Mouse (Mus musculus) cerebellum, adult 2 months (tissue): Measurements from ENCODE around the gene Prss42. TPM values are rescaled to one million over a fixed set of nuclear protein-coding genes. Genes with fewer than 3 reads are reported as not detected.
"Not testable (repeated sequence)": the region's sequence is repeated elsewhere in the genome, so short reads cannot be mapped to it uniquely, and the experiment has no call there.

Experiments
- DNase-seq, 2 experiments: peaks; one replicate each; pipeline ENCODE4 v3.0.0; 2021
- H3K27ac ChIP-seq: fragments of 200-500 bp; 2 replicates; pipeline ENCODE4 v1.5.1; 2012; ENCODE audit warnings: low read length, control low read depth, inconsistent platforms; ENCODE audit not compliant: insufficient read depth
- H3K27me3 ChIP-seq: fragments of 200-500 bp; 2 replicates; pipeline ENCODE4 v1.6.1; 2012; ENCODE audit warnings: inconsistent platforms, mild to moderate bottlenecking, low read length, moderate library complexity; ENCODE audit not compliant: control insufficient read depth, insufficient read depth
- H3K4me1 ChIP-seq: fragments of 200-500 bp; 2 replicates; pipeline ENCODE4 v1.6.1; 2011; ENCODE audit warnings: low read length; ENCODE audit not compliant: control insufficient read depth, insufficient read depth
- H3K4me3 ChIP-seq: fragments of 200-500 bp; replicated peaks from 2 replicates; pipeline ENCODE3; 2011; ENCODE audit warnings: mild to moderate bottlenecking, low read depth, low read length, control low read depth; ENCODE audit not compliant: insufficient read depth
- CTCF ChIP-seq: fragments of 200-500 bp; IDR thresholded peaks from 2 replicates; pipeline ENCODE4 v1.5.1; 2011; ENCODE audit warnings: low read depth, mild to moderate bottlenecking, control low read depth, low read length, moderate library complexity, borderline replicate concordance; ENCODE audit not compliant: insufficient read depth
- POLR2A ChIP-seq: fragments of 200-500 bp; IDR thresholded peaks from 2 replicates; pipeline ENCODE4 v1.6.1; 2011; ENCODE audit warnings: low read length, control low read depth, borderline replicate concordance; ENCODE audit not compliant: insufficient read depth
- WGBS: fragments of 180-500 bp; shearing (Covaris S2); methylation state at CpG from one replicate; pipeline ENCODE4 v1.1.7; 2018; 5-methylcytosine and 5-hydroxymethylcytosine counted together
- polyA plus RNA-seq: library from polyadenylated mRNA; depleted of rRNA; stranded (reverse); fragments of >200 nt; gene quantifications from 2 replicates; pipeline ENCODE4 v1.2.3, GENCODE M21; 2012

Gene Prss42
- polyA plus RNA-seq, 1 experiment = not detected

DNA sequence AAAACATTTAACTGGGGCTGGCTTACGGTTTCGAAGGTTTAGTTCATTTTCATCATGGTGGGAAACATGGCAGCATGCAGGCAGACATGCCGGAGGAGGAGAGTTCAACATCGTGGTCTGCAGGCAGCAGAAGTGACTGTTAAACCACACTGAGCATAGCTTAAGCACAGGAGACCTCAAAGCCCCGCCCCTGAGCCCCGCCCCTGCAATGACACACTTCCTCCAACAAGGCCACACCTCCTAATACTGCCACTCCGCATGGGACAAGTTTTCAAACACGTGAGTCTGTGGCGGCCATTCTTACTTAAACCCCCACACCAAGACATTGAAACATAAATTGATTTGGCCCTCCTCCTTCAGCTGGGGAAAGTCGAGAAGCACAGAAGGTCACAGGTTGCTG is 953 bp upstream of the Prss42 start:
- no peak overlapping the region for H3K27ac ChIP-seq
- TF ChIP-seq CTCF = no peak
- no peak for TF ChIP-seq POLR2A
- 87% methylated on average over 10 of the region's 10 CpGs for WGBS
- H3K27me3 ChIP-seq = no peaks in the 10 kb centered on the region
- no peak overlapping the region for H3K4me3 ChIP-seq
- DNase-seq = no peak
- no peaks in the 10 kb centered on the region for H3K4me1 ChIP-seq

DNA sequence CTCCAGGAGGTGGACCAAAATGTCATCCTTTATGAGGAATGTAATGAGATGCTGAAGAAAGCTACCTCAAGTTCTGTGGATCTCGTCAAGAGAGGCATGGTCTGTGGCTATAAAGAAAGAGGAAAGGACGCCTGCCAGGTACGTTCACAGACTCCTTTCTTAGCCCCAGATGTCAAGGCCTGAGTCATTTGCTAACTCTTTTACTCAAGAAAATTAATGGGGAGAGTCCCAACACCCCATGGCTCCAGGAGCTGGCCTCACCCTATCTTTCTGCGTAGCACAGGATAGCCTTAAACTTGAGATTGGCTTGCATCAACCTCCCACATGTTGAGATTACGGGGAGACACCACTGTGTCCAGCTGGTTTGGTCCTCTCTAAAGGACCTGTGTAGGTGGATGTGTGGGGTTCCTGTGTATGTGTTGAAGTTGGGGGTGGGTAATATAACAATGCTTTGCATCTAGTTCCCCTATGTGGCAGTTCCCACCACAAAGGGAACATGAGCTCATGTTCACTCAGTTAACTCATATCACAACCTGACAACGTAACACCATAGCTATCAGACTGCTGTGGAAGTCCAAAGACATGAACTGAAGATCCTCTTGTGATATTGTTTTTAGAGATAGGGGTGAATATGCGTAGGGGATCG is 3.0 kb downstream of the Prss42 start:
- DNase-seq = no peak
- TF ChIP-seq CTCF (no peak), POLR2A (no peak)
- Histone ChIP-seq H3K4me1 (no peaks in the 10 kb centered on the region), H3K4me3 (no peak overlapping the region), H3K27me3 (no peaks in the 10 kb centered on the region), H3K27ac (no peak overlapping the region)
- 93% methylated on average over 8 of the region's 8 CpGs for WGBS

DNA sequence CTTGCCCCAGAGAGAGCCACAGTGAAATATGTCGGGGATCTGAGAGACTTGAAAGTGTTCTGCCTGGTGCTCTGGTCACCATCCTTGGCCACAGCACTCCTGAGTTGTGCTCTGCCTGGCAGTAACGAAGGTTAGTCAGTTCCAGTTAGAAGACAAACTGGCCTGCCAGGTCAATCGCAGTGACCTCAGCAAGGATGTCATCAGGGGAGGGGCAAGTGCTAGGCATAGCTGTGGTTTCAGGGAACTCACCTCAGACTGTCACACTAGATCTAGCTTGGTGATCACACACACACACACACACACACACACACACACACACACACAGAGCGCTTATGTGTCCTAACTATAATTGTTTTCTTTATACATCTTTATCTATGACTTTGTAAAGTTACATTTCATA is 5.3 kb downstream of the Prss42 start:
- 71% methylated on average over 4 of the region's 4 CpGs for WGBS
- Histone ChIP-seq H3K4me1 (no peaks in the 10 kb centered on the region), H3K27me3 (no peaks in the 10 kb centered on the region), H3K4me3 (no peak overlapping the region), H3K27ac (no peak overlapping the region)
- TF ChIP-seq CTCF = no peak
- TF ChIP-seq POLR2A = no peak
- no peak for DNase-seq

DNA sequence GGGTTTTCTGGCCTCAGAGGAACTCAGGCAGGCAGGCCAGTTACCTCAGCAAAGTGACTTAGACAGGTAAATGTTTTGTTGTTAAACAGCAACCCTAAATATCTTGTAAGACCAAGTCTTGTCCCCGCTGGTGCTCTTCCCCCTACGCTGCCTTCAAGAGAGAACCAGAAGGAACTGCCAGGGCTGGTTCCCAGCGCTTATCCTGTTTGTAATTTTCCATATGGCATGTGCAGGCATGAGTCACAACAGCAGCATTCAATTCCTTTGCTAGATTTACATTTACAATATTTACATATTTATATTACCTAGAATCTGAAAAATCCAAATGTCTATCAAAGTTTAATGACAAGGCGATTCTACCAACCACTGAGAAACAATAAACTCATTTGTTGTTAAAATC is 12.1 kb downstream of the Prss42 start:
- 92% methylated on average over 4 of the region's 4 CpGs for WGBS
- H3K4me1 ChIP-seq = no peaks in the 10 kb centered on the region; the same call in 1 of the 2 replicates
- no peak overlapping the region for H3K4me3 ChIP-seq
- TF ChIP-seq CTCF = no peak
- no peak for TF ChIP-seq POLR2A
- H3K27me3 ChIP-seq = no peaks in the 10 kb centered on the region
- no peak for DNase-seq
- H3K27ac ChIP-seq = no peak overlapping the region

DNA sequence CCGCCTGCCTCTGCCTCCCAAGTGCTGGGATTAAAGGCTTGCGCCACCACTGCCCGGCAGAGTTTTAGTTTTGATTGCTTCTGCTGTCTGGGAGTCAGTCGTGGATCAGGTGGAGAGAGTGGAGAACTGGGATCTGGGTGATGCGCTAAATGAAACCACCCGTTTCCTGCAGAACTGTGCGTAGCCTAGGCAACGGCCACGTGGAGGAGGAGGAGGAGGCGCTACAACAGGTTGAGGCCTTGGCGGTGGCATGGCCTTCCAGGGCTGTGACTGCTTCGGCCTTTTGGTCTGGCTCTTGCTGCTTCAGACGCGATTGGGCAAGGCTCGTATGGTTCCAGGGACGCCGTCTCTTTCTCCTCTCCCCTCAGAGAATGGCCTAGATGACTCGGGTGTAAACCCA is 15.8 kb downstream of the Prss42 start, which contains the start of gene Prss44:
Prss44 (plus strand) TSS at position 206 of the 400 bp plus-strand sequence.
- Histone ChIP-seq H3K27me3 (no peaks in the 10 kb centered on the region), H3K4me1 (no peaks in the 10 kb centered on the region; the same call in 1 of the 2 replicates), H3K4me3 (no peak within 1 kb of the TSS), H3K27ac (no peak within 1 kb of the TSS)
- WGBS = 64% methylated on average over 18 of the region's 18 CpGs
- TF ChIP-seq POLR2A = no peak
- no peak for TF ChIP-seq CTCF
- DNase-seq = no peak

DNA sequence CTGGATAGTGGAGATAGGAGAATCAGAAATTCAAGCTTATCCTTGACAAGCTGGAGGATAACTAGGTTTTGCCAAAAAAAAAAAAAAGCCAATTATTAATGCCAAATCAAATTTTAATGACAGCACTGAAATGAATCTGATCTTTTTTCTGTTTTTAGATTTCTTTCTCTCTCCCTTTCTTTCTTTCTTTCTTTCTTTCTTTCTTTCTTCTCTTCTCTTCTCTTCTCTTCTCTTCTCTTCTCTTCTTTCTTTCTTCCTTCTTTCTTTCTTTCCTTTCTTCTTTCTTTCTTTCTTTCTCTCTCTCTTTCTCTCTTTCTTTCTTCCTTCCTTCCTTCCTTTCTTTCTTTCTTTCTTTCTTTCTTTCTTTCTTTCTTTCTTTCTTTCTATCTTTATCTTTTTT is 22.6 kb downstream of the Prss42 start:
- DNase-seq, H3K4me1 ChIP-seq, H3K4me3 ChIP-seq, H3K27me3 ChIP-seq, H3K27ac ChIP-seq: not testable (repeated sequence)

DNA sequence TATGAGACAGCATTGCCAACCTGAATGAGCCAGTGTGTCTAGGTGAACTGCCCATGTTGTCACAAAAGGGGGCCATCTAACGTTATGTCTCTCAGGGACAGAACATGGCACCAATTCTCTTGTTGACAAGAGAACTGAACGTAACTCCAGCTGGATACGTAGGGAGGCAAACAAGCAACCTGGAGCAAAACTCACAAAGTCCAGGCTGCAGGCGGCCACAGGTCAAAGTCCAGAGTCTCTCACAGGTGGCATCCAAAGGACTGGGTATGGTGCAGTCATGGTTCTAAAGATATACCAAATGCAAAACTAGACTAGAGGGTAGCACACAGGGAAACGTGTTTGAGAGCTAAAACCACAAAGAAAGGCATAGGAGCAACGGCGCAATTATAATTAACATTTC is 23.5 kb downstream of the Prss42 start:
- H3K4me1 ChIP-seq = no peaks in the 10 kb centered on the region
- TF ChIP-seq POLR2A = no peak
- no peak for TF ChIP-seq CTCF
- no peaks in the 10 kb centered on the region for H3K27me3 ChIP-seq
- DNase-seq = no peak
- no peak overlapping the region for H3K4me3 ChIP-seq
- no peak overlapping the region for H3K27ac ChIP-seq
- 83% methylated on average over 7 of the region's 7 CpGs for WGBS

DNA sequence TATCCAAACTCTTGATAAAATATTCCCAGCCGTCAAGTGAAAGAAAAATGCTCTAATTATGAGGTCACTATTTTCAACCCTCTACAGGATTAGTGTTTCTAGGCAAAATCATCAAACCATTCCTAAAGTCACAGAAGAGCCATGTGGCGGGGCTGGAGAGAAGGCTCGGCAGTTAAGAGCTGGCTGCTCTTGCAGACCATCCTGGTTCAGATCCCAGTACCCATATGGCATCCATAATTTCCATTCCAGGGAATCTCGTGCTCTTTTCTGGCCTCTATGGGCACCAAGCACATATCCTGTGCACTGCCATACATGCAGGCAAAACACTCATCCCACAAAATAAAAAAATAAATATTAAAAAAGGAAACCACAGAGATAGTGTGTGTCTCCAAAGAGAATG is 27.5 kb downstream of the Prss42 start:
- no peak for DNase-seq
- Histone ChIP-seq H3K27ac (no peak overlapping the region), H3K4me3 (no peak overlapping the region), H3K27me3 (no peaks in the 10 kb centered on the region), H3K4me1 (no peaks in the 10 kb centered on the region)
- TF ChIP-seq CTCF (no peak), POLR2A (no peak)
- 19% methylated on average over 4 of the region's 4 CpGs for WGBS

DNA sequence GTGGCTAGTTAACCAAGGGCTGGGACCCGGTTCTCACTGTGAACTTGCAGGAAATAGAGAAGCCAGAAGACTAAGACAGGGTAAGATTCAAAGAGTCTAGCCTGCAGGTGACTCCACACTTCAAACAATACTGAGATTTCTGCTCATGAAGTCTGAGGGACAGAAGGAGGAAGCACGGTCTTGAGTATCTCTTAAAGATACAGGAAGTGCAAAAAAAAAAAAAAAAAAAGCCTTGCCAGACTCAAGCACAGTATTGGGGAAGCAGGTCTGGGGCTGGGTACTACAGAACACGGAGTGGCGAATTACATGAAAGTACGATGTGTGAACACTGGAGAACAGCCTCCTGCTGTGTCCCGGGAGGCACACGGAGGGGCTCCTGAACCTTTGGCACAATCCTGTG is 27.9 kb downstream of the Prss42 start:
- H3K4me3 ChIP-seq = no peak overlapping the region
- 20% methylated on average over 7 of the region's 7 CpGs for WGBS
- no peak for DNase-seq
- H3K4me1 ChIP-seq = no peaks in the 10 kb centered on the region
- no peaks in the 10 kb centered on the region for H3K27me3 ChIP-seq
- no peak for TF ChIP-seq CTCF
- TF ChIP-seq POLR2A = no peak
- H3K27ac ChIP-seq = no peak overlapping the region
